Mouse (Mus musculus): ENCODE results near the gene Col27a1.
A peak's percentile ranks its signal among the peaks of the same experiment; 100 is the strongest.

Gene Col27a1

DNA sequence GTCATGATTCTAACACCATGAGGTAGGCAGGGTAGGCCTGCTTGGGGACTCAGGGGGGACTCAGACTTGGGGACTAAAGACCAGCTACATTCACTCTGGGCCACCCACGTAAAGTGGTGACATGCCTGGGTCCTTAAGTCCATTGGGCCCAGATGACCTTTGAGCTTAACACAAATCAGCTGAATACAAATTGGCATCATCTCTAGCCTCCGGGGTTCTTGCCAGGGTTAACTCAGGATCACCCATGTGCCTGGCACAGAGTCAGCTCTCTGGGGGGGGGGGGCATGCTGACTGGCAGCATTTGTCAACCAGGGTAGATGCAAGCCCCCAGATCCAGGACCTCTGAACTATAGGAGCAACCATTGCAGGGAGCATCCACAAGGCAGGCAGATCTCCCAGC, 42.6 kb downstream of the Col27a1 start:
- no peak for ATAC-seq (ENCODE audit: insufficient number of reproducible peaks, low FRiP score, low TSS enrichment)

- ATAC-seq (ENCODE audit: insufficient number of reproducible peaks, low FRiP score, low TSS enrichment), result peak; percentile 26; the same call in 1 of the 2 replicates
Measured at GRCm38 (mm10) chr4:63257346-63257745, 43.5 kb downstream of the Col27a1 start.

DNA sequence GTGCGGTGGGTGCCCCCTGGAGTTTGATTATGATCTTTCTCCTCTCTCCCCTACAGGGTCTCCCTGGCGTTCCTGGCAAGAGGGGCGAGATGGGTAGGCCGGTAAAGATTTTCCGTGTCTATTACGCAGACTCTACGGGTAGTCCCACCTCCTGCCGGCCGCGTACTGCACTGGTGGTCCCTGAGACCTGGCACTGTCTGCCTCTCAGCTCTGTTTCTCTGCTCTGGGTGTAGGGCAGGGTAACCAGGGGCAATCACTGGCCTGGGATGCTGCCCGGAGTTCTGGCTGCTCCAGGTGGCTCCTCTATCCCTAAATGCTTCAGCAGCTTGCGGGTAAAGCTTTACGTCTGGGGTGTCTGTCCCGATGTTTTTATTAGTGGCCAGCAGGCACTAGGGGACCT, 44.3 kb downstream of the Col27a1 start:
- ATAC-seq (ENCODE audit: insufficient number of reproducible peaks, low FRiP score, low TSS enrichment), result no peak

DNA sequence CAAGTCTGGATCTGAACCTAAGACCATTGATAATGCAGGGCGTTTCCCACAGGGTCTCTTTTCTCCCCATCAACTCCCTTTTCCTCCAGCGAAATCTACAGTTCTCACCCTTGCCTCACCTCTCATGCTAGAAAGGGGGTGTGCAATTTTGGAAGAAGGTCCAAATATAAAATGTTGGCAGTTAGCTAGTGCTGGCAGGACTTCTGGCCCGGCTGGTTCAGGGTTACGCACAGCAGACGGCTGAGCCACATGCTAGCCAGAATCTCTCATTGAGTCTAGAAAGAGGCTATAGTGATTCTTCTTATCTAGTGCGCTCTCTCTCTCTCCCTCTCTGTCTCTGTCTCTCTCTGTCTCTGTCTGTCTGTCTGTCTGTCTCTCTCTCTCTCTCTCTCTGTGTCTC, 45.3 kb downstream of the Col27a1 start:
- ATAC-seq (ENCODE audit: insufficient number of reproducible peaks, low FRiP score, low TSS enrichment), result peak; percentile 47; the same call in 1 of the 2 replicates

DNA sequence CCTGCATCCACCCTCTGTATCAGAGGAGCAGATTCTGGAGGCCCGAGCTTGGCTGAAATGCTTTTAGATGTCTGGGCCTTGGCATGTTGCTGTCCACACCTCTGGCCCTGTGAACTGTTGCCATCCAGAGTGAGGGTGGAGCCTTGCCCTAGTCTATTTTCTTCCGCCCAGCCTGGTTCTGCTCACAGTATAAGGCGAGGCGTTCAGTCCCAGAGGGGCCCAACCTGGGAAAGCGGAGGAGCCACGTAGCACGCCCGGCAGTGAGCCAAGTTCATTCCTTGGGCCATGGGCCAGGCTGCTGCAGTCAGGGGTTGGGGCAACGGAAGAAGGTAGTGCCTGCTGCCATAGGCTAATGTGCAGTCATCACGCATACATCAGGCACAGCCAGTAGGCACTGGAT, 46.7 kb downstream of the Col27a1 start:
- ATAC-seq (ENCODE audit: insufficient number of reproducible peaks, low FRiP score, low TSS enrichment), result no peak

DNA sequence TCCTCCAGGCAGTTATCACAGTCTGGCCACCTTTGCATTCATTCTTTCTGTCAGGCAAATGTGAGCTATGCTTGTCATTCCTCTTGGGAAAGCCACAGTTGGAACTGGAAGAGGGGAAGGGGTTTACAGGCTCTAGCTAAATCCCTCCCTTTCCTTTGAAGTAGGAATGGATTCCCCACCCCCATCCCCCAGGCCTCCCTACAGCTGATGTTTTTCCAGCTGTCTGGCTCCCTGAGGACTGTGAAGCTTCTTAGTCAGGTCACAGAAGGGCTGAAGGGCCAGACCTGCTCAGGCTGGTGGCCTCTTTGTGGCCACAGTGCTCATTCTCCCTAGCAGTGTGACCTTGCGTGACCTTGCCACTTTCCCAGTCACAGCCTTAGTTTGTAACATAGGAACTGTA, 49.1 kb downstream of the Col27a1 start:
- ATAC-seq (ENCODE audit: insufficient number of reproducible peaks, low FRiP score, low TSS enrichment), result no peak

DNA sequence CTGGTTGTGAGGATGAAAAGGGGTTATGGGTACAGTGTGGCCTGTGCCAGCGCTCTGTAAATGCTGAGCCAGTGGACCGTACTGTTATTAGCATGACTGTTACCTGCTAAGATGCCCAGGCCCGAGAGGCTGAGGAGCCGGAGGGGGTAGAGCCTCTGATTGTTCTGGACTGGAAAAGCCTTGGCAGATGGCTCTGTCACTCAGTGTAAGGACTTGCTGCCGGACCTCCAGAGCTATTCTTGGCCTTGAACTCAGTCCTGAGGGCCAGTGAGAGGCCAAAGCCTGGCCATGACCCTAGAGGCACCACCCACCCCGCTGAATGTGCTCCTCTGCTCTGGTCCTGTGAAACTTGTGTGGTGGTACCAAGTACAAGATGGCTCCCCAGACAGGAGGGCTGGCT, 52.5 kb downstream of the Col27a1 start:
- ATAC-seq (ENCODE audit: insufficient number of reproducible peaks, low FRiP score, low TSS enrichment), result peak; percentile 34; the same call in 1 of the 2 replicates

DNA sequence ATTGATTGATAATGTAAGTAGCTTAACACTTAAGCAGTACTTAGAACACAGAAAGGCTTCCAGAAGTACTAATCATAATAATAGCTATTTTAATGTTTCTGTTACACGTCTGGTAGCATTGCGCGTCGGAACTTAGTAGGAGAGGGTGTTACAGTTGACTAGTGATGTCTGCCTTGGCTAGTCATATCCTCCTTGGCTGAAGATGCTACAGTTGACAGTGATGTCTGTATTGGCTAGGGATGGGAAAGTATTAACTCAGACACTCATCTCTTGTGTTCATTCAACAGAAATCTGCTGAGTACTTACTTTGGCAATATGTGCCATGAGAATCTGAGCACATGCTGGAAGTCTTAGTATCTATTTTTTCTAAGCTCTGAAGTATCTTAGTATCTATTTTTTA, 53.3 kb downstream of the Col27a1 start:
- no peak for ATAC-seq (ENCODE audit: insufficient number of reproducible peaks, low FRiP score, low TSS enrichment)

DNA sequence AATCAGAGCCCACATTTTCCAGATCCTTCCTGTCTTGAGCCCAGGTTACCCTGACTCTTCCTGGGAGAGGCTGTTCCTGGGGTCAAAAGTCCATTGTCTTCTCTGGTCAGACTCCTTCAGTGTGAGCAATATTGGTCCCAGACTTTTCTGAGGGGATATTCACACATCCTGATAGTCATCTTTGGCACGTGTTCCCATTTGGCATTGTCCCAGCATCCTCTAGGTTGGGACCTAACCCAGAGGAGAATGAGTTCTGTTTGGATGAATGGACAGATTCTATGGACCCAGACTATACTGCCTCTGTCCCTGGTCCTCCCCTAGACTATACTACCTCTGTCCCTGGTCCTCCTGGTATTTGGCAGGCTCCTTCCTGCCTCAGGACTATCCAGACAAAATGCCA, 53.8 kb downstream of the Col27a1 start:
- ATAC-seq (ENCODE audit: insufficient number of reproducible peaks, low FRiP score, low TSS enrichment), result no peak

DNA sequence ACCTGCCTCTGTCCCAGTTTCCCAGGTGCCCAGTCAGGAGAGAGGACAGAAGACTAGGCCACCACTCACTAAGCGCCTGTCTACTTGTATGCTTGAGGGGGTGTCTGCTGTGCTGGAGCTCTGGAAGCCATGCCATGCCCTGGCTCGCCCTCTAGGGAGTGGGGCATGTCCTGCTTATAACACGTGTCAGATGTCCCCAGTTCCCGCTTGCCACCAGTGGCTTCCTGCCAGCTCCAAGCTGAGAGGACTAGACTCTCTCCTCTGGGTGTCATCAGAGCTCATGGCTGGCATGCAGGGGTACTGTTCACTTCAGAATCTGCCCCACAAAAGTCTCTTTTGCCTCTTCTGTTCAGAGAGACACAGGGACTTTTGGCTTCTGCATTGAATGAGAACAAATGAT, 55.0 kb downstream of the Col27a1 start:
- ATAC-seq (ENCODE audit: insufficient number of reproducible peaks, low FRiP score, low TSS enrichment), result no peak

DNA sequence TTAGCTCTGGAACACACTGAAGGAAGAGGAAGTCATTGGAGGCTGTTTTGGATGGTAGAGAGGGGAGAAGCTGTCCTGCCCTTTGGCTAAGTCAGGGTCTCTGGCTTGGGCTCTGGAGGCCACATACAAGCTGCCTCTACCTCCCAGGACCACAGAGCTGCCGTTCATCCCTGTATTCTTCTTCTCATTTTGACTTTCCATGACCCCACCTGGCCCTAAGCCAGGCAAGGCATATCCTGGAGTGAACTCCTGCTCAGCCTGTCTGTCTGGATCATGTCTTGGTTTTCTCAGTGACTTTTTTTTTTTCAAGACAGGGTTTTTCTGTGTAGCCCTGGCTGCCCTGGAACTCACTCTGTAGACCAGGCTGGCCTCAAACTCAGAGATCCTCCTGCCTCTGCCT, 60.7 kb downstream of the Col27a1 start:
- ATAC-seq (ENCODE audit: insufficient number of reproducible peaks, low FRiP score, low TSS enrichment), result no peak

DNA sequence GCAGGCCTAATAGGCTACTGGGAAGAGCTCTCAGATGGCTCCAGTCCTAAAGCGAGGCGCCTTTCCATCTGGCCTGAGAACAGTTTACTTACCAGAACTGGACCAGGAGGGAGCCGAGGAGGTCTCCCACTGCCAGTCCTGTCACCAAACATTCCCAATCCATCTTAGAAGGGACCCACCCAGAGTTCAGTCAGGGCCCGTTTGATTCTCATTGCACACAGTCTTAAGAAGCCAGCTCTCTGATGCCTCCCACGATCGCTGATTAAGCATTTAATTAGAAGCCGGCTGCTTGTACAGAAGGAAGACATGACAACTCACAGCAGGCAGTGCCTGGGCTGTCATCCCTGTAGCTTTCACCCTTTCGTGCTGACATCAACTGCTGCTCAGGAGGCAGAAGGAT, 61.4 kb downstream of the Col27a1 start:
- ATAC-seq (ENCODE audit: insufficient number of reproducible peaks, low FRiP score, low TSS enrichment), result peak; percentile 63

- ATAC-seq (ENCODE audit: insufficient number of reproducible peaks, low FRiP score, low TSS enrichment), result no peak
Measured at GRCm38 (mm10) chr4:63276571-63276970, 62.8 kb downstream of the Col27a1 start.

- peak; percentile 67 for ATAC-seq (ENCODE audit: insufficient number of reproducible peaks, low FRiP score, low TSS enrichment)
Measured at GRCm38 (mm10) chr4:63278821-63279220, 65.0 kb downstream of the Col27a1 start.

GRCm38 (mm10) chr4:63281694-63282093, 67.9 kb downstream of the Col27a1 start:
- ATAC-seq (ENCODE audit: insufficient number of reproducible peaks, low FRiP score, low TSS enrichment), result no peak

- ATAC-seq (ENCODE audit: insufficient number of reproducible peaks, low FRiP score, low TSS enrichment), result no peak
Measured at GRCm38 (mm10) chr4:63283319-63283718, 69.5 kb downstream of the Col27a1 start.

DNA sequence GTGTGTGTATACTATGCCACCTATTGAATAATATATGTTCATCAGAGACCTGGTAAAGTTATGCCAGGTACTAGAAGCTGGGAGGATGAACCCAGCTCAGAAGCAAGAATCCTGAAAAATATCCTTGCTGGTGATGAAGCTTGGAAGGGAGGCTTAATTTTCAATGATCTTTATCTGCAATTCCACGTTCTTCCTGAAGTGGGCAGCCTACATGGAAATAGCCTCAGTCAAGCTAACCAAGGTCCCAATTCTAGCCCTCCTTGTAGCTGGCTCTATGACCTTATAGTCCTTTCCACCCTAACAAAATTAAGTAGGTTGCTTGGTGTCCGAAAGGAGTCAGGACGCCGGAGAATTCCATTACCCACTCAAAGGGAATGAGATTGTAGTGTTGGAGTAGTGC, 72.2 kb downstream of the Col27a1 start:
- ATAC-seq (ENCODE audit: insufficient number of reproducible peaks, low FRiP score, low TSS enrichment), result no peak

GRCm38 (mm10) chr4:63288497-63288896, 74.7 kb downstream of the Col27a1 start:
- no peak for ATAC-seq (ENCODE audit: insufficient number of reproducible peaks, low FRiP score, low TSS enrichment)

DNA sequence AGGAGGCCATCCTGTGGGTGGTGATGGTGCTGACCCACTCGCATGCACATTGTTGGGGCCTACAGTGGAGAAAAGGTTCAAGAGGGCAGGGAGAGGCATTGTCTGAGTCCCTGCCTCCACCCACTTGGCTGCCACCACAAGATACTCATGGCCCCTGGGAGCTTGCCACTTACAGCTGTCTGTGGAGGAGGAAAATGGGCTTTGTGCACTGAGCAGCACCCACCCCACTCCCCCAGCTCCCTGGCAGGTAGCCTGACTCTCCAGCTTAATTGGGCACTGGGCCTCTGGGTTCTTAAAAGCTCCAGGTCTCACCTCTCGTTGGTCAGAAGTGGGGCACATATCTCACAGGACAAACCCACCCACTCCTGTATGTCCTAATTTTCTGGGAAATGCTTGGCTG, 76.3 kb downstream of the Col27a1 start:
- ATAC-seq (ENCODE audit: insufficient number of reproducible peaks, low FRiP score, low TSS enrichment), result no peak

- ATAC-seq (ENCODE audit: insufficient number of reproducible peaks, low FRiP score, low TSS enrichment), result peak; percentile 88
Measured at GRCm38 (mm10) chr4:63291075-63291474, 77.3 kb downstream of the Col27a1 start.

DNA sequence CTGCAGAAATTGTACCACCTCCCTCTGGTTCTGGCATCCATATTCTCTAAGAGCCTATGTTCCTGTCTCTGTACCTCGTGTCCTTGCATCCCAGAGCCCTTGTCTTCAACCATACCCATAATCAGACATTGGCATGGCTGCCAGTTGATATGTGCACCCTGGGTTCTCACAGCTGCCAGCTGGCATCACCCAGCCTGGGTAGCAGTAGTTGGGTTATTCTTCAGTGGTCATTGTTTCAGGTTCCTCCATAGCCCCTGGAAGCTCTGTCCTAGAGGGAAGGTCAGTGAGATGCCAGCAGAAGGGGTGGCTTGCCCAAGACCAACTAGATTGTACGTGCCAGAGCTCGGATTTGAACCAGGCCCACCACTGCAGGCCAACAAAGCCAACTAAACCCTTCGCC, 77.9 kb downstream of the Col27a1 start:
- no peak; the same call in 1 of the 2 replicates for ATAC-seq (ENCODE audit: insufficient number of reproducible peaks, low FRiP score, low TSS enrichment)

- ATAC-seq (ENCODE audit: insufficient number of reproducible peaks, low FRiP score, low TSS enrichment), result no peak
Measured at GRCm38 (mm10) chr4:63295641-63296040, 81.8 kb downstream of the Col27a1 start.

- no peak for ATAC-seq (ENCODE audit: insufficient number of reproducible peaks, low FRiP score, low TSS enrichment)
Measured at GRCm38 (mm10) chr4:63296263-63296662, 82.5 kb downstream of the Col27a1 start.

Measured in cerebellum, adult (tissue).